Mouse (Mus musculus) embryonic facial prominence, embryonic 15.5 days (tissue): ENCODE measurements around the gene Cd3eap. TPM values are rescaled to one million over a fixed set of nuclear protein-coding genes. Genes with fewer than 3 reads are reported as not detected.
A peak's percentile ranks its signal among the peaks of the same experiment; 100 is the strongest.

Source experiments
- ATAC-seq: fragments of 200-750 bp; cut with Nextera tagmentation; 2 replicates; pipeline ENCODE4 v1.8.0; 2017; ENCODE audit warnings: low read depth, moderate TSS enrichment; ENCODE audit not compliant: insufficient number of reproducible peaks, low FRiP score, low TSS enrichment
- H3K27ac ChIP-seq: fragments of 300-500 bp; sonication (generic); replicated peaks from 2 replicates; pipeline ENCODE4 v1.5.1; 2015; ENCODE audit warnings: mild to moderate bottlenecking, inconsistent platforms
- H3K27me3 ChIP-seq: fragments of 300-500 bp; sonication (generic); 2 replicates; pipeline ENCODE4 v1.6.1; 2015; ENCODE audit warnings: inconsistent platforms
- H3K36me3 ChIP-seq: fragments of 300-500 bp; sonication (generic); 2 replicates; pipeline ENCODE4 v1.6.1; 2015; ENCODE audit warnings: mild to moderate bottlenecking, inconsistent platforms
- H3K4me1 ChIP-seq: fragments of 300-500 bp; sonication (generic); 2 replicates; pipeline ENCODE4 v1.6.1; 2015; ENCODE audit warnings: inconsistent platforms
- H3K4me2 ChIP-seq: fragments of 300-500 bp; sonication (generic); replicated peaks from 2 replicates; pipeline ENCODE4 v1.6.1; 2015; ENCODE audit warnings: mild to moderate bottlenecking, inconsistent platforms
- H3K4me3 ChIP-seq: fragments of 300-500 bp; sonication (generic); replicated peaks from 2 replicates; pipeline ENCODE4 v1.5.1; 2015; ENCODE audit warnings: mild to moderate bottlenecking, inconsistent platforms
- H3K9ac ChIP-seq: fragments of 300-500 bp; sonication (generic); 2 replicates; pipeline ENCODE4 v1.6.1; 2015; ENCODE audit warnings: inconsistent platforms
- H3K9me3 ChIP-seq: fragments of 300-500 bp; sonication (generic); replicated peaks from 2 replicates; pipeline ENCODE4 v1.6.1; 2016; ENCODE audit warnings: inconsistent platforms
- WGBS: fragments of 180-500 bp; shearing (Covaris S2); methylation state at CpG from one replicate; pipeline ENCODE4 v1.1.7; 2015; 5-methylcytosine and 5-hydroxymethylcytosine counted together
- microRNA counts: library from miRNA; unstranded; fragments of <30 nt; microRNA quantifications from one replicate; lab custom pipeline; 2016
- microRNA-seq: library from miRNA; unstranded; fragments of <30 nt; microRNA quantifications from one replicate; pipeline ENCODE4, GENCODE M21; 2016; ENCODE audit warnings: borderline number of aligned reads
- polyA plus RNA-seq: library from polyadenylated mRNA; unstranded; fragments of >200 nt; fragmentation: Nextera tagmentation; extraction: Ambion mirVana; gene quantifications from 2 replicates; pipeline ENCODE4 v1.2.1, GENCODE M21; 2015

The Cd3eap gene
- polyA plus RNA-seq, 1 experiment from 2014 or later: 32.0 TPM

GRCm38 (mm10) chr7:19306819-19307738, 52.2 kb downstream of the Cd3eap start:
- Histone ChIP-seq H3K27me3 (peaks cover 54% of the 10 kb centered on the region), H3K4me3 (peak overlapping the region; percentile 77; the same call in 1 of the 2 replicates)

More at GRCm38 (mm10) chr7:19306819-19307738, 52.2 kb downstream of the Cd3eap start:
- H3K36me3 ChIP-seq: no peaks in the 10 kb centered on the region
- no peak overlapping the region for H3K27ac ChIP-seq
- 67% methylated on average over 25 of the region's 25 CpGs for WGBS
- H3K4me2 ChIP-seq: peak overlapping the region; percentile 97; the same call in 1 of the 2 replicates
- no peak overlapping the region for H3K9ac ChIP-seq
- peaks cover 41% of the 10 kb centered on the region for H3K4me1 ChIP-seq
- H3K9me3 ChIP-seq: no peaks in the 10 kb centered on the region
- no peak for ATAC-seq

MicroRNAs within 50 kb of the gene (microRNA counts, 519-probe panel; counts per million panel counts)
- microRNA mmu-miR-343 (lab: Ali Mortazavi, UCI): not detected

Small RNA genes within 50 kb of the gene (microRNA-seq; reads per million reads assigned to microRNA genes)
- gene Mir343: not detected

Other genes starting within 250 kb of the Cd3eap start
- 1.9 and 2.3 TPM in 2 replicates for gene Gm4969, start 241.1 kb downstream of the Cd3eap start, polyA plus RNA-seq
- gene Fbxo46, start 239.6 kb downstream of the Cd3eap start, polyA plus RNA-seq: 14.7 and 16.3 TPM in 2 replicates
- gene Qpctl, start 210.2 kb downstream of the Cd3eap start, polyA plus RNA-seq: 13.9 and 15.1 TPM in 2 replicates
- gene Snrpd2, start 209.8 kb downstream of the Cd3eap start, polyA plus RNA-seq: 139 and 140 TPM in 2 replicates
- gene Gipr, start 193.4 kb downstream of the Cd3eap start, polyA plus RNA-seq: 0.68 and 1.1 TPM in 2 replicates
- 10.4 and 12.8 TPM in 2 replicates for gene Eml2, start 183.1 kb downstream of the Cd3eap start, polyA plus RNA-seq
- 1.7 and 1.9 TPM in 2 replicates for gene Gpr4, start 146.9 kb downstream of the Cd3eap start, polyA plus RNA-seq
- 30.8 and 32.5 TPM in 2 replicates for gene Opa3, start 131.1 kb downstream of the Cd3eap start, polyA plus RNA-seq
- gene Vasp, start 87.7 kb downstream of the Cd3eap start, polyA plus RNA-seq: 85.2 TPM in 2 replicates
- gene Ppm1n, start 79.4 kb downstream of the Cd3eap start, polyA plus RNA-seq: 0.14 and 0.41 TPM in 2 replicates
- gene Rtn2, start 76.9 kb downstream of the Cd3eap start, polyA plus RNA-seq: 39.2 and 41.9 TPM in 2 replicates
- 0.21 and 0.69 TPM in 2 replicates for gene Fosb, start 49.4 kb downstream of the Cd3eap start, polyA plus RNA-seq
- 83.0 and 85.5 TPM in 2 replicates for gene Ercc1, start 14.7 kb downstream of the Cd3eap start, polyA plus RNA-seq
- 17.2 and 22.7 TPM in 2 replicates for gene Ppp1r13l, start 266 bp upstream of the Cd3eap start, polyA plus RNA-seq
- gene Ercc2, start 22.5 kb upstream of the Cd3eap start, polyA plus RNA-seq: 16.9 and 18.3 TPM in 2 replicates
- 41.8 and 43.1 TPM in 2 replicates for gene Klc3, start 44.6 kb upstream of the Cd3eap start, polyA plus RNA-seq
- 118 and 167 TPM in 2 replicates for gene Ckm, start 45.3 kb upstream of the Cd3eap start, polyA plus RNA-seq
- gene Mark4, start 99.3 kb upstream of the Cd3eap start, polyA plus RNA-seq: 11.8 and 14.4 TPM in 2 replicates
- gene Exoc3l2, start 103.8 kb upstream of the Cd3eap start, polyA plus RNA-seq: 1.2 and 1.4 TPM in 2 replicates
- 2.4 and 2.8 TPM in 2 replicates for gene Bloc1s3, start 148.9 kb upstream of the Cd3eap start, polyA plus RNA-seq
- 89.5 and 101 TPM in 2 replicates for gene Trappc6a, start 148.9 kb upstream of the Cd3eap start, polyA plus RNA-seq
- 3.1 and 3.3 TPM in 2 replicates for gene Nkpd1, start 158.4 kb upstream of the Cd3eap start, polyA plus RNA-seq
- 31.4 and 36.0 TPM in 2 replicates for gene Ppp1r37, start 203.6 kb upstream of the Cd3eap start, polyA plus RNA-seq
- gene Zfp296, start 217.8 kb upstream of the Cd3eap start, polyA plus RNA-seq: 1.5 and 2.2 TPM in 2 replicates
- 149 and 162 TPM in 2 replicates for gene Gemin7, start 218.1 kb upstream of the Cd3eap start, polyA plus RNA-seq
- gene Clasrp, start 245.0 kb upstream of the Cd3eap start, polyA plus RNA-seq: 58.3 and 66.1 TPM in 2 replicates